23 mouse cellular contexts compared by ENCODE assay signal in the genomic region with DNA sequence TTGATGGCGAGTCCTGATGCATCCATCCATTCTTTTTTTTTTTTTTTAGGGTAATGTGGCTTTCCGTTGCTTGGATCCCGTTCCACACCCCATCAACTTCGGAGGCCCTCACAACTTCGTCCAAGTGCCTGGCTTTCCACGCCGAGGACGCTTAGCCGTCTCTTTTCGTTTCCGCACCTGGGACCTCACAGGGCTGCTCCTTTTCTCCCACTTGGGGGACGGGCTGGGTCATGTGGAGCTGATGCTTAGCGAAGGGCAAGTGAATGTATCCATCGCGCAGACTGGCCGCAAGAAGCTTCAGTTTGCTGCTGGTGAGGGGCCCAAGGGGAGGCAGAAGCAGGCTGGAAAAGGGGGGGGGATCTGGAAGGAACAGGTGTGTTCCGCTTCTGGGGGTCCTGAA. TPM values are rescaled to one million over a fixed set of nuclear protein-coding genes. Genes with fewer than 3 reads are reported as not detected.
"Had no signal": no experiment of that assay in that cellular context is flagged by ENCODE, and none has a peak within 500 bp of the region (broad histone marks: within the 10 kb centered on the region; RNA-seq: fewer than 3 reads in every experiment).

No protein-coding gene starts in this region.

- ATAC-seq: hindbrain, embryonic 16.5 days; inflammation-experienced regulatory T-cells, adult 6 months; intestine, embryonic 15.5 days; intestine, postnatal 0 days had no signal

- H3K27ac ChIP-seq: gastrocnemius, adult 2 months; heart, embryonic 10.5 days; hindbrain, embryonic 10.5 days; hindbrain, embryonic 12.5 days; hindbrain, embryonic 14.5 days; intestine, embryonic 15.5 days; layer of hippocampus, adult 2 months; left cerebral cortex, adult 2 months; limb, embryonic 12.5 days; liver, embryonic 13.5 days had no signal

- H3K4me3 ChIP-seq: gastrocnemius, adult 2 months; heart, embryonic 10.5 days; heart, embryonic 12.5 days; hindbrain, embryonic 10.5 days; hindbrain, embryonic 12.5 days; intestine, embryonic 15.5 days; layer of hippocampus, adult 2 months; left cerebral cortex, adult 2 months; limb, embryonic 12.5 days; liver, embryonic 13.5 days had no signal

- H3K36me3 ChIP-seq: heart, embryonic 12.5 days; hindbrain, embryonic 10.5 days; hindbrain, embryonic 12.5 days; intestine, embryonic 15.5 days; limb, embryonic 12.5 days; liver, embryonic 13.5 days had no signal

- DNase-seq: gastrocnemius, postnatal 25 days; liver, embryonic 13.5 days had no signal

- H3K4me2 ChIP-seq: heart, embryonic 12.5 days; hindbrain, embryonic 12.5 days; hindbrain, embryonic 14.5 days; intestine, embryonic 15.5 days; limb, embryonic 12.5 days; liver, embryonic 11.5 days; liver, embryonic 13.5 days had no signal

- H3K9me3 ChIP-seq: heart, embryonic 10.5 days; heart, embryonic 12.5 days; hindbrain, embryonic 10.5 days; hindbrain, embryonic 12.5 days; intestine, embryonic 15.5 days; limb, embryonic 12.5 days; liver, embryonic 13.5 days had no signal

- H3K9ac ChIP-seq: heart, embryonic 12.5 days; hindbrain, embryonic 12.5 days; hindbrain, embryonic 14.5 days; intestine, embryonic 15.5 days; limb, embryonic 12.5 days; liver, embryonic 13.5 days had no signal

RNA-seq across cellular contexts. Expression of a gene that starts 5.0 kb away (rescaled TPM):
- total RNA-seq: gastrocnemius, adult 2 months; gastrocnemius, postnatal 10 days; gastrocnemius, postnatal 25 days; granulocyte monocyte progenitor cell, adult 5-6 weeks; heart, adult 18-20 months; heart, postnatal 4 days; layer of hippocampus, adult 2 months; layer of hippocampus, postnatal 10 days; left cerebral cortex, postnatal 4 days had no signal
- polyA plus RNA-seq: heart, embryonic 14.5 days; limb, embryonic 12.5 days; liver, embryonic 13.5 days had no signal

RNA-seq across cellular contexts. Expression of a gene that starts 9.1 kb away (rescaled TPM):
- polyA plus RNA-seq: inflammation-experienced regulatory T-cells, adult 6 months had no signal

RNA-seq across cellular contexts. Expression of a gene that starts 24.6 kb away (rescaled TPM):
- total RNA-seq: granulocyte monocyte progenitor cell, adult 5-6 weeks had no signal
